Mouse (Mus musculus) myocyte (in vitro differentiated cells): ENCODE results near the gene Gabarapl2.

Source experiments
- E2F4 ChIP-seq: IDR thresholded peaks from one replicate; pipeline ENCODE4 v1.6.1; 2011; ENCODE audit warnings: mild to moderate bottlenecking, control low read depth, moderate library complexity; ENCODE audit not compliant: insufficient read depth
- MAX ChIP-seq: IDR thresholded peaks from one replicate; pipeline ENCODE4 v1.6.1; 2011; ENCODE audit warnings: low read depth, mild to moderate bottlenecking, control low read depth
- MYOD1 ChIP-seq, 3 experiments: IDR thresholded peaks; one replicate each; pipeline ENCODE4 v1.6.1; 2011; ENCODE audit warnings: control low read depth in 2 of 3, low read depth in 2 of 3, mild to moderate bottlenecking in 2 of 3, moderate library complexity in 1 of 3; ENCODE audit not compliant: insufficient read length in 2 of 3, control insufficient read depth in 1 of 3
- POLR2A ChIP-seq: IDR thresholded peaks from one replicate; pipeline ENCODE4 v1.6.1; 2011; ENCODE audit warnings: low read depth, mild to moderate bottlenecking, control low read depth, moderate library complexity; ENCODE audit not compliant: insufficient read length
- TCF3 ChIP-seq: IDR thresholded peaks from one replicate; pipeline ENCODE4 v1.6.1; 2011; ENCODE audit warnings: low read depth, control low read depth; ENCODE audit not compliant: insufficient read length

DNA sequence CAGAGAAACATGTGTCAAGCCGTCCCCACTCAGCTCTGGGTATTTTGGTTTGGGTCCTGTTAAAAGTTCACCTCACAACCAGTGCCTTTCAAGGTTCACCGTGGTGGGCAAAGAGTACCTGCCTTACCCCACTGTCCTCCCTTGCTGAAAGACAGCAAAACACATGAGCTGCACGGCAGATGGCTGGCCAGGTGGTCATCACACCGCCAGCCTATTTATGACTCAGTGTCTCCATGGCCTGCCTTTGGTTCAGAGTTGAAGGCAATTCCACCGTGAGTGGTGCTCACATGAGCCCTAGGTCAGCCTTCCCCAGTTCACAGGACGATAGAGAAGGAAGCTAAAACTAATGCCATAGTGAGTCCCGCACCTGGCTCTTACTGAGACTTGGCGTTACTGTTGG, 7.5 kb downstream of the Gabarapl2 start:
- TF ChIP-seq POLR2A = no peak
- no peak for TF ChIP-seq E2F4
- TF ChIP-seq MYOD1 (IDR thresholded peaks at IDR 0.05; ENCODE audit: control insufficient read depth in 1 of 3, insufficient read length in 2 of 3, low read depth in 2 of 3) = no peak
- TF ChIP-seq MAX = no peak
- no peak for TF ChIP-seq TCF3
